Mouse (Mus musculus) MEL (cell line): ENCODE measurements around the gene Fsip1. TPM values are rescaled to one million over a fixed set of nuclear protein-coding genes. Genes with fewer than 3 reads are reported as not detected.

Experiments used
- DNase-seq: peaks from one replicate; pipeline ENCODE4 v3.0.0; 2011; ENCODE audit warnings: low read depth, low spot score
- H3K27ac ChIP-seq: 2 replicates; pipeline ENCODE4 v1.5.1; 2012; ENCODE audit warnings: low read depth, mild to moderate bottlenecking, control low read depth, low read length, moderate library complexity; ENCODE audit not compliant: control insufficient read depth
- H3K27me3 ChIP-seq, 2 experiments: fragments of 150-350 bp in 1 of 2; sonication (generic) in 1 of 2; 2 replicates each; pipeline ENCODE4 v1.6.1; 2012; ENCODE audit warnings: low read length in 2 of 2, mild to moderate bottlenecking in 2 of 2, improper control_type of control experiment in 1 of 2, moderate library complexity in 1 of 2; ENCODE audit not compliant: insufficient read depth in 2 of 2, control insufficient read depth in 1 of 2
- H3K36me3 ChIP-seq, 2 experiments: 2 replicates each; pipeline ENCODE4 v1.6.1; 2012 to 2014; ENCODE audit warnings: low read length in 2 of 2, improper control_type of control experiment in 1 of 2, inconsistent platforms in 1 of 2, mild to moderate bottlenecking in 1 of 2; ENCODE audit not compliant: insufficient read depth in 2 of 2, control insufficient read depth in 1 of 2
- H3K4me1 ChIP-seq, 2 experiments: fragments of 150-350 bp in 1 of 2; sonication (generic) in 1 of 2; 2 replicates each; pipeline ENCODE4 v1.6.1; 2012; ENCODE audit warnings: low read length in 2 of 2, improper control_type of control experiment in 1 of 2, mild to moderate bottlenecking in 1 of 2; ENCODE audit not compliant: insufficient read depth in 2 of 2, control insufficient read depth in 1 of 2
- H3K4me3 ChIP-seq, 2 experiments: fragments of 150-350 bp in 1 of 2; sonication (generic) in 1 of 2; 2 replicates each; pipeline ENCODE4 v1.5.1; 2012; ENCODE audit warnings: low read depth in 2 of 2, low read length in 2 of 2, mild to moderate bottlenecking in 2 of 2, moderate library complexity in 2 of 2, control low read depth in 1 of 2, improper control_type of control experiment in 1 of 2; ENCODE audit not compliant: control insufficient read depth in 1 of 2, insufficient read depth in 1 of 2
- H3K79me2 ChIP-seq: 2 replicates; pipeline ENCODE4 v1.6.1; 2012; ENCODE audit warnings: mild to moderate bottlenecking, low read length, moderate library complexity; ENCODE audit not compliant: control insufficient read depth, poor library complexity, insufficient read depth
- H3K9ac ChIP-seq: 2 replicates; pipeline ENCODE4 v1.6.1; 2012; ENCODE audit warnings: low read depth, mild to moderate bottlenecking, control low read depth, low read length, moderate library complexity; ENCODE audit not compliant: control insufficient read depth, poor library complexity, severe bottlenecking
- H3K9me3 ChIP-seq: fragments of 150-350 bp; sonication (generic); replicated peaks from 2 replicates; pipeline ENCODE4 v1.6.1; 2012; ENCODE audit warnings: mild to moderate bottlenecking, low read length, improper control_type of control experiment, moderate library complexity; ENCODE audit not compliant: insufficient read depth
- BHLHE40 ChIP-seq: IDR thresholded peaks from 2 replicates; pipeline ENCODE4 v1.6.1; 2012; ENCODE audit warnings: low read depth, mild to moderate bottlenecking, inconsistent platforms, low read length, improper control_type of control experiment, borderline replicate concordance
- CHD1 ChIP-seq: IDR thresholded peaks from 2 replicates; pipeline ENCODE4 v1.6.1; 2012; ENCODE audit warnings: low read depth, mild to moderate bottlenecking, inconsistent platforms, low read length, improper control_type of control experiment
- CHD2 ChIP-seq: IDR thresholded peaks from 2 replicates; pipeline ENCODE4 v1.6.1; 2011; ENCODE audit warnings: low read length, improper control_type of control experiment
- CTCF ChIP-seq, 3 experiments: IDR thresholded peaks in 2 of 3; conservative IDR thresholded peaks in 1 of 3; 2 replicates each; pipeline ENCODE4 v1.5.1; 2011 to 2012; ENCODE audit warnings: low read length in 3 of 3, low read depth in 2 of 3, mild to moderate bottlenecking in 2 of 3, improper control_type of control experiment in 1 of 3, inconsistent platforms in 1 of 3, mixed read lengths in 1 of 3, moderate library complexity in 1 of 3; ENCODE audit not compliant: control insufficient read depth in 1 of 3, insufficient read depth in 1 of 3, poor library complexity in 1 of 3, severe bottlenecking in 1 of 3
- E2F4 ChIP-seq: IDR thresholded peaks from 2 replicates; pipeline ENCODE4 v1.6.1; 2011; ENCODE audit warnings: low read depth, low read length, improper control_type of control experiment, borderline replicate concordance
- EP300 ChIP-seq, 2 experiments: IDR thresholded peaks; 2 replicates each; pipeline ENCODE4 v1.6.1; 2011; ENCODE audit warnings: improper control_type of control experiment in 2 of 2, low read length in 2 of 2, low read depth in 1 of 2, mild to moderate bottlenecking in 1 of 2
- HCFC1 ChIP-seq: IDR thresholded peaks from 2 replicates; pipeline ENCODE4 v1.6.1; 2012; ENCODE audit warnings: low read depth, mild to moderate bottlenecking, inconsistent platforms, low read length, improper control_type of control experiment, moderate library complexity
- KAT2A ChIP-seq: conservative IDR thresholded peaks from 2 replicates; pipeline ENCODE4 v1.6.1; 2012; ENCODE audit warnings: low read depth, low read length, improper control_type of control experiment, inconsistent platforms
- MAZ ChIP-seq: IDR thresholded peaks from 2 replicates; pipeline ENCODE4 v1.6.1; 2012; ENCODE audit warnings: low read depth, mild to moderate bottlenecking, inconsistent platforms, low read length, improper control_type of control experiment
- MEF2A ChIP-seq: IDR thresholded peaks from 2 replicates; pipeline ENCODE4 v1.6.1; 2014; ENCODE audit warnings: low read depth, mild to moderate bottlenecking, inconsistent platforms, low read length, improper control_type of control experiment; ENCODE audit not compliant: poor library complexity, insufficient replicate concordance, severe bottlenecking; ENCODE audit errors: extremely low read depth
- MYB ChIP-seq: IDR thresholded peaks from 2 replicates; pipeline ENCODE4 v1.6.1; 2011; ENCODE audit warnings: mild to moderate bottlenecking, low read depth, low read length, improper control_type of control experiment
- MYC ChIP-seq: IDR thresholded peaks from 2 replicates; pipeline ENCODE4 v1.6.1; 2011; ENCODE audit warnings: low read depth, mild to moderate bottlenecking, low read length, improper control_type of control experiment, moderate library complexity
- POLR2A ChIP-seq, 2 experiments: IDR thresholded peaks; 2 replicates each; pipeline ENCODE4 v1.6.1; 2011 to 2012; ENCODE audit warnings: low read length in 2 of 2, mild to moderate bottlenecking in 2 of 2, control low read depth in 1 of 2, improper control_type of control experiment in 1 of 2, low read depth in 1 of 2, moderate library complexity in 1 of 2; ENCODE audit not compliant: control insufficient read depth in 1 of 2, insufficient read depth in 1 of 2, poor library complexity in 1 of 2
- POLR2AphosphoS2 ChIP-seq: IDR thresholded peaks from 2 replicates; pipeline ENCODE4 v1.6.1; 2011; ENCODE audit warnings: low read length, improper control_type of control experiment
- POLR2AphosphoS5 ChIP-seq: IDR thresholded peaks from 2 replicates; pipeline ENCODE4 v1.6.1; 2012; ENCODE audit warnings: low read depth, borderline replicate concordance, mild to moderate bottlenecking, inconsistent platforms, low read length, moderate library complexity, mixed read lengths
- SIN3A ChIP-seq: IDR thresholded peaks from 2 replicates; pipeline ENCODE4 v1.6.1; 2012; ENCODE audit warnings: low read length, improper control_type of control experiment, inconsistent platforms
- SMC3 ChIP-seq: IDR thresholded peaks from 2 replicates; pipeline ENCODE4 v1.6.1; 2011; ENCODE audit warnings: low read depth, low read length, improper control_type of control experiment
- TBP ChIP-seq: IDR thresholded peaks from 2 replicates; pipeline ENCODE4 v1.8.0; 2011; ENCODE audit warnings: low read depth, low read length, improper control_type of control experiment
- USF1 ChIP-seq: IDR thresholded peaks from 2 replicates; pipeline ENCODE4 v1.6.1; 2014; ENCODE audit warnings: low read depth, mild to moderate bottlenecking, inconsistent platforms, low read length, improper control_type of control experiment, moderate library complexity
- ZKSCAN1 ChIP-seq: IDR thresholded peaks from 2 replicates; pipeline ENCODE4 v1.6.1; 2012; ENCODE audit warnings: low read depth, mild to moderate bottlenecking, inconsistent platforms, low read length, improper control_type of control experiment, moderate library complexity
- ZMIZ1 ChIP-seq: IDR thresholded peaks from 2 replicates; pipeline ENCODE4 v1.6.1; 2012; ENCODE audit warnings: low read depth, mild to moderate bottlenecking, inconsistent platforms, low read length, improper control_type of control experiment, moderate library complexity
- ZNF384 ChIP-seq: IDR thresholded peaks from 2 replicates; pipeline ENCODE4 v1.6.1; 2012; ENCODE audit warnings: low read depth, mild to moderate bottlenecking, inconsistent platforms, low read length, improper control_type of control experiment
- polyA plus RNA-seq, 2 experiments: library from polyadenylated mRNA; stranded (reverse) in 1 of 2; unstranded in 1 of 2; fragments of >175 nt in 1 of 2; fragments of >200 nt in 1 of 2; gene quantifications; 2 replicates each; pipeline versions ENCODE4 v1.2.1 to v1.2.4; 2012; ENCODE audit warnings: low replicate concordance in 2 of 2, low read depth in 1 of 2; ENCODE audit not compliant: insufficient read length in 2 of 2, insufficient read depth in 1 of 2, missing spikeins in 1 of 2
- total RNA-seq: library from RNA; depleted of rRNA; stranded (reverse); fragments of 300-350 nt; gene quantifications from 2 replicates; pipeline ENCODE4 v1.2.3, GENCODE M21; 2012

Gene Fsip1
- total and polyA plus RNA-seq, 3 experiments: not detected

- Histone ChIP-seq H3K79me2 (no peaks in the 10 kb centered on the region), H3K27ac (no peak overlapping the region), H3K9ac (no peak overlapping the region), H3K27me3 (no peaks in the 10 kb centered on the region; a peak in 1 of 4 replicates), H3K4me1 (no peaks in the 10 kb centered on the region), H3K36me3 (no peaks in the 10 kb centered on the region), H3K4me3 (no peak overlapping the region), H3K9me3 (no peaks in the 10 kb centered on the region)
- DNase-seq: no peak
- TF ChIP-seq ZKSCAN1: no peak
- no peak for TF ChIP-seq MYB
- TF ChIP-seq POLR2AphosphoS2: no peak
- no peak for TF ChIP-seq EP300 (IDR thresholded peaks at IDR 0.05; ENCODE audit: low read depth in 1 of 2, low read length in 2 of 2)
- TF ChIP-seq KAT2A: no peak
- TF ChIP-seq CTCF (IDR thresholded peaks at IDR 0.05 in 2 of 3, conservative IDR thresholded peaks at IDR 0.05 in 1 of 3; ENCODE audit: control insufficient read depth in 1 of 3, insufficient read depth in 1 of 3, low read depth in 2 of 3, low read length in 3 of 3, poor library complexity in 1 of 3, severe bottlenecking in 1 of 3): no peak
- no peak for TF ChIP-seq TBP
- TF ChIP-seq CHD2: no peak
- no peak for TF ChIP-seq USF1
- TF ChIP-seq MAZ: no peak
- TF ChIP-seq E2F4: no peak
These were observed 48.1 kb downstream of the Fsip1 start for GRCm38 (mm10) chr2:118208651-118209050.

GRCm38 (mm10) chr2:118205991-118206585 is 50.7 kb downstream of the Fsip1 start:
- no peaks in the 10 kb centered on the region for H3K9me3 ChIP-seq
- H3K4me3 ChIP-seq: no peak overlapping the region
- H3K79me2 ChIP-seq: no peaks in the 10 kb centered on the region
- H3K27me3 ChIP-seq: no peaks in the 10 kb centered on the region; a peak in 1 of 4 replicates
- DNase-seq: no peak
- H3K27ac ChIP-seq: no peak overlapping the region
- no peaks in the 10 kb centered on the region for H3K36me3 ChIP-seq
- H3K4me1 ChIP-seq: no peaks in the 10 kb centered on the region
- no peak overlapping the region for H3K9ac ChIP-seq
- TF ChIP-seq ZNF384 (no peak), USF1 (no peak), BHLHE40 (no peak), POLR2A (IDR thresholded peaks at IDR 0.05; ENCODE audit: control insufficient read depth in 1 of 2, insufficient read depth in 1 of 2, low read depth in 1 of 2, low read length in 2 of 2, poor library complexity in 1 of 2) (no peak), EP300 (IDR thresholded peaks at IDR 0.05; ENCODE audit: low read depth in 1 of 2, low read length in 2 of 2) (no peak), POLR2AphosphoS5 (no peak), ZMIZ1 (no peak), KAT2A (no peak), CHD2 (no peak), CHD1 (no peak), HCFC1 (no peak), MYC (no peak), MEF2A (no peak), SMC3 (no peak), SIN3A (no peak)
